Mouse (Mus musculus): ENCODE data around the gene Fndc3b. TPM values are rescaled to one million over a fixed set of nuclear protein-coding genes. Genes with fewer than 3 reads are reported as not detected.

Gene Fndc3b
- polyA plus RNA-seq, 1 experiment from 2014 or later, result 14.9 TPM

- no peak overlapping the region for H3K27ac ChIP-seq (ENCODE audit: low read depth)
- no peaks in the 10 kb centered on the region for H3K9me3 ChIP-seq (ENCODE audit: low read length)
- no peak overlapping the region for H3K9ac ChIP-seq (replicated peaks)
- TF ChIP-seq EP300 (IDR thresholded peaks at IDR 0.05; ENCODE audit: low read depth) (no peak), CTCF (IDR thresholded peaks at IDR 0.05; ENCODE audit: low read depth) (no peak)
- DNase-seq, result no peak
- ATAC-seq, result 0 out of 2 replicates have a peak, but pooled peaks have one; percentile 18
- H3K27me3 ChIP-seq (ENCODE audit: insufficient read depth, low read length), result no peaks in the 10 kb centered on the region
- peaks cover 3% of the 10 kb centered on the region; the same call in 1 of the 2 replicates for H3K36me3 ChIP-seq (replicated peaks; ENCODE audit: insufficient read depth, low read length)
- H3K4me2 ChIP-seq (ENCODE audit: low read depth, low read length), result no peak overlapping the region
- peaks cover 46% of the 10 kb centered on the region for H3K4me1 ChIP-seq (ENCODE audit: insufficient read depth)
- 75% methylated on average over 5 of the region's 5 CpGs for WGBS (ENCODE audit: insufficient replicate concordance)
- H3K4me3 ChIP-seq (ENCODE audit: low read depth, low read length), result no peak overlapping the region
Observed at GRCm38 (mm10) chr3:27611986-27612385, 99.1 kb downstream of the Fndc3b start.

- no peak for ATAC-seq
- TF ChIP-seq CTCF (IDR thresholded peaks at IDR 0.05; ENCODE audit: low read depth) (no peak), EP300 (IDR thresholded peaks at IDR 0.05; ENCODE audit: low read depth) (no peak)
- Histone ChIP-seq H3K4me2 (ENCODE audit: low read depth, low read length) (no peak overlapping the region), H3K9me3 (ENCODE audit: low read length) (no peaks in the 10 kb centered on the region), H3K36me3 (replicated peaks; ENCODE audit: insufficient read depth, low read length) (peaks cover 3% of the 10 kb centered on the region; the same call in 1 of the 2 replicates), H3K27ac (ENCODE audit: low read depth) (peak overlapping the region; percentile 52; the same call in 1 of the 2 replicates), H3K4me3 (ENCODE audit: low read depth, low read length) (no peak overlapping the region), H3K9ac (replicated peaks) (no peak overlapping the region), H3K4me1 (ENCODE audit: insufficient read depth) (peaks cover 38% of the 10 kb centered on the region), H3K27me3 (ENCODE audit: insufficient read depth, low read length) (no peaks in the 10 kb centered on the region)
- WGBS (ENCODE audit: insufficient replicate concordance), result 70% methylated on average over 4 of the region's 4 CpGs
- DNase-seq, result no peak
Observed at GRCm38 (mm10) chr3:27610547-27610946, 100.6 kb downstream of the Fndc3b start.

- peaks cover 38% of the 10 kb centered on the region for H3K4me1 ChIP-seq (ENCODE audit: insufficient read depth)
- H3K9me3 ChIP-seq (ENCODE audit: low read length), result no peaks in the 10 kb centered on the region
- no peak overlapping the region for H3K4me3 ChIP-seq (ENCODE audit: low read depth, low read length)
- ATAC-seq (no peak), DNase-seq (no peak)
- 67% methylated on average over 1 of the region's 1 CpGs for WGBS (ENCODE audit: insufficient replicate concordance)
- H3K27ac ChIP-seq (ENCODE audit: low read depth), result no peak overlapping the region
- no peak overlapping the region for H3K9ac ChIP-seq (replicated peaks)
- no peak for TF ChIP-seq EP300 (IDR thresholded peaks at IDR 0.05; ENCODE audit: low read depth)
- TF ChIP-seq CTCF (IDR thresholded peaks at IDR 0.05; ENCODE audit: low read depth), result no peak
- no peak overlapping the region for H3K4me2 ChIP-seq (ENCODE audit: low read depth, low read length)
- H3K27me3 ChIP-seq (ENCODE audit: insufficient read depth, low read length), result no peaks in the 10 kb centered on the region
- peaks cover 3% of the 10 kb centered on the region; the same call in 1 of the 2 replicates for H3K36me3 ChIP-seq (replicated peaks; ENCODE audit: insufficient read depth, low read length)
Observed at GRCm38 (mm10) chr3:27610089-27610488, 101.0 kb downstream of the Fndc3b start.

- 23% methylated on average over 7 of the region's 7 CpGs for WGBS (ENCODE audit: insufficient replicate concordance)
- no peaks in the 10 kb centered on the region for H3K9me3 ChIP-seq (ENCODE audit: low read length)
- no peak for DNase-seq
- no peak for ATAC-seq
- H3K36me3 ChIP-seq (replicated peaks; ENCODE audit: insufficient read depth, low read length), result no peaks in the 10 kb centered on the region
- no peak overlapping the region for H3K4me3 ChIP-seq (ENCODE audit: low read depth, low read length)
- no peak overlapping the region for H3K9ac ChIP-seq (replicated peaks)
- H3K27ac ChIP-seq (ENCODE audit: low read depth), result peak overlapping the region; percentile 5; the same call in 1 of the 2 replicates
- no peaks in the 10 kb centered on the region for H3K27me3 ChIP-seq (ENCODE audit: insufficient read depth, low read length)
- H3K4me1 ChIP-seq (ENCODE audit: insufficient read depth), result peaks cover 36% of the 10 kb centered on the region
- H3K4me2 ChIP-seq (ENCODE audit: low read depth, low read length), result no peak overlapping the region
- TF ChIP-seq EP300 (IDR thresholded peaks at IDR 0.05; ENCODE audit: low read depth), result no peak
- TF ChIP-seq CTCF (IDR thresholded peaks at IDR 0.05; ENCODE audit: low read depth), result no peak
Observed at GRCm38 (mm10) chr3:27607796-27608151, 103.3 kb downstream of the Fndc3b start.

- Histone ChIP-seq H3K27ac (ENCODE audit: low read depth) (peak overlapping the region; percentile 5; the same call in 1 of the 2 replicates), H3K4me1 (ENCODE audit: insufficient read depth) (peaks cover 31% of the 10 kb centered on the region), H3K9me3 (ENCODE audit: low read length) (no peaks in the 10 kb centered on the region), H3K4me3 (ENCODE audit: low read depth, low read length) (no peak overlapping the region), H3K27me3 (ENCODE audit: insufficient read depth, low read length) (no peaks in the 10 kb centered on the region), H3K9ac (replicated peaks) (no peak overlapping the region), H3K36me3 (replicated peaks; ENCODE audit: insufficient read depth, low read length) (no peaks in the 10 kb centered on the region), H3K4me2 (ENCODE audit: low read depth, low read length) (no peak overlapping the region)
- DNase-seq (no peak), ATAC-seq (peak; percentile 35; the same call in 1 of the 2 replicates)
- WGBS (ENCODE audit: insufficient replicate concordance), result 36% methylated on average over 9 of the region's 9 CpGs
- no peak for TF ChIP-seq EP300 (IDR thresholded peaks at IDR 0.05; ENCODE audit: low read depth)
- TF ChIP-seq CTCF (IDR thresholded peaks at IDR 0.05; ENCODE audit: low read depth), result no peak
Observed at GRCm38 (mm10) chr3:27607081-27607795, 103.9 kb downstream of the Fndc3b start.

GRCm38 (mm10) chr3:27606626-27607025, 104.5 kb downstream of the Fndc3b start:
- WGBS (ENCODE audit: insufficient replicate concordance), result 72% methylated on average over 6 of the region's 6 CpGs
- Histone ChIP-seq H3K9ac (replicated peaks) (no peak overlapping the region), H3K27me3 (ENCODE audit: insufficient read depth, low read length) (no peaks in the 10 kb centered on the region), H3K27ac (ENCODE audit: low read depth) (no peak overlapping the region), H3K4me3 (ENCODE audit: low read depth, low read length) (no peak overlapping the region), H3K36me3 (replicated peaks; ENCODE audit: insufficient read depth, low read length) (no peaks in the 10 kb centered on the region), H3K4me1 (ENCODE audit: insufficient read depth) (peaks cover 30% of the 10 kb centered on the region), H3K4me2 (ENCODE audit: low read depth, low read length) (no peak overlapping the region), H3K9me3 (ENCODE audit: low read length) (no peaks in the 10 kb centered on the region)
- ATAC-seq (no peak), DNase-seq (no peak)
- TF ChIP-seq EP300 (IDR thresholded peaks at IDR 0.05; ENCODE audit: low read depth) (no peak), CTCF (IDR thresholded peaks at IDR 0.05; ENCODE audit: low read depth) (no peak)

Data from liver, postnatal 0 days (tissue).